Mouse (Mus musculus) megakaryocyte, embryonic 14.5 days (primary cell): ENCODE results near the gene Sell.

Source experiments
- FLI1 ChIP-seq: IDR thresholded peaks from 2 replicates; pipeline ENCODE4 v1.6.1; 2012; ENCODE audit warnings: low read length, inconsistent platforms, mixed read lengths
- GATA1 ChIP-seq: IDR thresholded peaks from 3 replicates; pipeline ENCODE4 v1.6.1; 2012; ENCODE audit warnings: mixed read lengths, low read length, inconsistent platforms, borderline replicate concordance

GRCm38 (mm10) chr1:164114947-164115493 lies 53.2 kb downstream of the Sell start, which contains the start of gene Selp:
- TF ChIP-seq GATA1 (no peak), FLI1 (no peak)
